Mouse (Mus musculus) thymus, adult 2 months (tissue): ENCODE data around the gene Olfr340.

Source experiments
- CTCF ChIP-seq: fragments of 200-500 bp; IDR thresholded peaks from 2 replicates; pipeline ENCODE4 v1.5.1; 2012; ENCODE audit warnings: mild to moderate bottlenecking, control low read depth, low read length, moderate library complexity, borderline replicate concordance; ENCODE audit not compliant: control insufficient read depth, poor library complexity, insufficient read depth; ENCODE audit errors: extremely low read depth
- POLR2A ChIP-seq: fragments of 200-500 bp; IDR thresholded peaks from 2 replicates; pipeline ENCODE4 v1.6.1; 2012; ENCODE audit warnings: mild to moderate bottlenecking, low read length, control low read depth, moderate library complexity; ENCODE audit not compliant: control insufficient read depth, poor library complexity, insufficient read depth; ENCODE audit errors: extremely low read depth

DNA sequence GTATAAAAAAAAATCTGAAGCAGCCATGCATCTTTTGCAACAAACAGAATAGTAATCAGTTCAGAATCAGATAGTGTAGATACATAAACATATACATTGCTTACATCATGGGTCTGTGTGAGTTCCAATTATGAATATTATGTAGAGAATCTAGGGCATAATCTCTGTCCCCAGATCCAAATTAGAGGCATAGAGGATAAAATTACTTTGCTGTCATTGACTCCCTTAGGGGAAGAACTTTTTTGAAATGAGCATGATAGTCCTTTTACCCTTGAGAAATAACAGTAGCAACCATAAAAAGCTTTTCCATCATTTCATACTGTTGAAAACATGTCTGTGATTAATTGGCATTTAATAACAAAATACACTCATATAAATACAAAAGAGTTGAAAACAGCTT is 30.0 kb downstream of the Olfr340 start, which contains the start of gene Olfr341:
- no peak for TF ChIP-seq CTCF
- no peak for TF ChIP-seq POLR2A
